Mouse (Mus musculus) neural tube, embryonic 11.5 days (tissue): ENCODE measurements around the gene Tnfaip1. TPM values are rescaled to one million over a fixed set of nuclear protein-coding genes. Genes with fewer than 3 reads are reported as not detected.

Source experiments
- ATAC-seq: fragments of 200-750 bp; cut with Nextera tagmentation; 2 replicates; pipeline ENCODE4 v1.8.0; 2017; ENCODE audit warnings: moderate number of reproducible peaks, mild to moderate bottlenecking, moderate TSS enrichment, moderate library complexity; ENCODE audit not compliant: insufficient read depth, low FRiP score, low TSS enrichment
- DNase-seq: peaks from one replicate; pipeline ENCODE4 v3.0.0-alpha.2; 2015; ENCODE audit warnings: low spot score
- H3K27ac ChIP-seq: fragments of 300-500 bp; sonication (generic); 2 replicates; pipeline ENCODE4 v1.5.1; 2014; ENCODE audit warnings: low read depth, mild to moderate bottlenecking, low read length
- H3K27me3 ChIP-seq: fragments of 300-500 bp; sonication (generic); 2 replicates; pipeline ENCODE4 v1.6.1; 2014; ENCODE audit warnings: mild to moderate bottlenecking, low read length, mixed read lengths; ENCODE audit not compliant: control insufficient read depth, insufficient read depth
- H3K36me3 ChIP-seq: fragments of 300-500 bp; sonication (generic); 2 replicates; pipeline ENCODE4 v1.6.1; 2014; ENCODE audit warnings: mild to moderate bottlenecking, low read length, moderate library complexity, mixed read lengths; ENCODE audit not compliant: control insufficient read depth, insufficient read depth
- H3K4me1 ChIP-seq: fragments of 300-500 bp; sonication (generic); 2 replicates; pipeline ENCODE4 v1.6.1; 2014; ENCODE audit warnings: low read length, mixed read lengths; ENCODE audit not compliant: control insufficient read depth, insufficient read depth
- H3K4me2 ChIP-seq: fragments of 300-500 bp; sonication (generic); 2 replicates; pipeline ENCODE4 v1.6.1; 2014; ENCODE audit warnings: low read depth, mild to moderate bottlenecking, moderate library complexity
- H3K4me3 ChIP-seq: fragments of 300-500 bp; sonication (generic); 2 replicates; pipeline ENCODE4 v1.5.1; 2014; ENCODE audit warnings: low read depth, low read length
- H3K9ac ChIP-seq: fragments of 300-500 bp; sonication (generic); 2 replicates; pipeline ENCODE4 v1.6.1; 2014; ENCODE audit warnings: mild to moderate bottlenecking, low read length
- H3K9me3 ChIP-seq: fragments of 300-500 bp; sonication (generic); 2 replicates; pipeline ENCODE4 v1.6.1; 2016; ENCODE audit warnings: low read length; ENCODE audit not compliant: control insufficient read depth
- WGBS: fragments of 180-500 bp; shearing (Covaris S2); extraction: QIAGEN DNeasy Blood & Tissue Kit; methylation state at CpG from one replicate; pipeline ENCODE4 v1.1.7; 2014; 5-methylcytosine and 5-hydroxymethylcytosine counted together
- polyA plus RNA-seq: library from polyadenylated mRNA; unstranded; fragments of >200 nt; fragmentation: Nextera tagmentation; extraction: Ambion mirVana; gene quantifications from 2 replicates; pipeline ENCODE4 v1.2.1, GENCODE M21; 2014

The Tnfaip1 gene
- polyA plus RNA-seq, 1 experiment from 2014 or later = 71.2 TPM

- ATAC-seq (no peak), DNase-seq (no peak)
- no peak overlapping the region for H3K27ac ChIP-seq
- WGBS = 58% methylated on average over 2 of the region's 2 CpGs
- H3K36me3 ChIP-seq = peaks cover 20% of the 10 kb centered on the region
- no peak overlapping the region for H3K4me2 ChIP-seq
- H3K9me3 ChIP-seq = no peaks in the 10 kb centered on the region
- no peak overlapping the region for H3K4me3 ChIP-seq
- no peaks in the 10 kb centered on the region for H3K27me3 ChIP-seq
- H3K4me1 ChIP-seq = peaks cover 14% of the 10 kb centered on the region
- no peak overlapping the region for H3K9ac ChIP-seq
These were observed 20.4 kb downstream of the Tnfaip1 start for GRCm38 (mm10) chr11:78515549-78516325.

- Histone ChIP-seq H3K4me3 (peak overlapping the region; percentile 67; the same call in 1 of the 2 replicates), H3K9me3 (no peaks in the 10 kb centered on the region), H3K27me3 (no peaks in the 10 kb centered on the region), H3K36me3 (peaks cover 17% of the 10 kb centered on the region), H3K4me2 (peak overlapping the region; percentile 76), H3K4me1 (peaks cover 14% of the 10 kb centered on the region), H3K27ac (no peak overlapping the region), H3K9ac (peak overlapping the region; percentile 96)
- whole genome bisulfite sequencing = 81% methylated on average over 3 of the region's 3 CpGs
- DNase-seq = no peak
- no peak for ATAC-seq
These were observed 22.9 kb downstream of the Tnfaip1 start for GRCm38 (mm10) chr11:78513106-78513790.

GRCm38 (mm10) chr11:78512025-78512957 lies 23.8 kb downstream of the Tnfaip1 start, which contains the start of the genes Tmem199 and Poldip2:
Gene Tmem199, minus strand, starts transcription at chr11:78512172.
Gene Poldip2, plus strand, starts transcription at chr11:78512193.
- Histone ChIP-seq H3K9me3 (no peaks in the 10 kb centered on the region), H3K36me3 (peaks cover 21% of the 10 kb centered on the region), H3K4me1 (peaks cover 14% of the 10 kb centered on the region), H3K4me2 (peak within 1 kb of the TSS; percentile 76), H3K27me3 (no peaks in the 10 kb centered on the region), H3K9ac (peak within 1 kb of the TSS; percentile 96), H3K27ac (peak within 1 kb of the TSS; percentile 69; the same call in 1 of the 2 replicates), H3K4me3 (peak within 1 kb of the TSS; percentile 67)
- ATAC-seq (peak; percentile 91), DNase-seq (peak; percentile 96)
- WGBS = under 1% methylated on average over 60 of the region's 67 CpGs

GRCm38 (mm10) chr11:78509148-78509547 lies 27.0 kb downstream of the Tnfaip1 start:
- no peak overlapping the region for H3K4me3 ChIP-seq
- peaks cover 14% of the 10 kb centered on the region for H3K4me1 ChIP-seq
- H3K27me3 ChIP-seq = no peaks in the 10 kb centered on the region
- ATAC-seq (no peak), DNase-seq (no peak)
- no peak overlapping the region for H3K9ac ChIP-seq
- 89% methylated on average over 5 of the region's 5 CpGs for WGBS
- H3K4me2 ChIP-seq = no peak overlapping the region
- peaks cover 9% of the 10 kb centered on the region; the same call in 1 of the 2 replicates for H3K36me3 ChIP-seq
- H3K27ac ChIP-seq = no peak overlapping the region
- H3K9me3 ChIP-seq = no peaks in the 10 kb centered on the region

GRCm38 (mm10) chr11:78505430-78505829 lies 30.7 kb downstream of the Tnfaip1 start:
- Histone ChIP-seq H3K4me3 (no peak overlapping the region), H3K27ac (no peak overlapping the region), H3K9me3 (no peaks in the 10 kb centered on the region), H3K27me3 (0 out of 2 replicates have a peak, but pooled peaks cover under 1% of the 10 kb centered on the region), H3K4me1 (no peaks in the 10 kb centered on the region), H3K4me2 (no peak overlapping the region), H3K36me3 (peaks cover 9% of the 10 kb centered on the region; the same call in 1 of the 2 replicates), H3K9ac (no peak overlapping the region)
- 84% methylated on average over 3 of the region's 3 CpGs for WGBS
- DNase-seq (no peak), ATAC-seq (no peak)

GRCm38 (mm10) chr11:78502909-78503650 lies 33.1 kb downstream of the Tnfaip1 start, which contains the start of gene Sebox:
Gene Sebox, plus strand, starts transcription at chr11:78503447.
- H3K4me2 ChIP-seq = no peak within 1 kb of the TSS
- H3K27me3 ChIP-seq = 0 out of 2 replicates have a peak, but pooled peaks cover 2% of the 10 kb centered on the region
- DNase-seq = no peak
- no peak within 1 kb of the TSS for H3K9ac ChIP-seq
- no peaks in the 10 kb centered on the region; the same call in 1 of the 2 replicates for H3K4me1 ChIP-seq
- H3K36me3 ChIP-seq = peaks cover 7% of the 10 kb centered on the region; the same call in 1 of the 2 replicates
- H3K4me3 ChIP-seq = no peak within 1 kb of the TSS
- H3K27ac ChIP-seq = no peak within 1 kb of the TSS
- 76% methylated on average over 7 of the region's 7 CpGs for WGBS
- H3K9me3 ChIP-seq = no peaks in the 10 kb centered on the region
- ATAC-seq = no peak

GRCm38 (mm10) chr11:78501529-78501928 lies 34.6 kb downstream of the Tnfaip1 start:
- no peaks in the 10 kb centered on the region for H3K9me3 ChIP-seq
- H3K36me3 ChIP-seq = peaks cover under 1% of the 10 kb centered on the region; the same call in 1 of the 2 replicates
- no peak overlapping the region for H3K4me2 ChIP-seq
- WGBS = 78% methylated on average over 20 of the region's 20 CpGs
- DNase-seq (no peak), ATAC-seq (no peak)
- no peak overlapping the region for H3K27ac ChIP-seq
- 0 out of 2 replicates have a peak, but pooled peaks cover 2% of the 10 kb centered on the region for H3K27me3 ChIP-seq
- H3K9ac ChIP-seq = no peak overlapping the region
- H3K4me3 ChIP-seq = no peak overlapping the region
- H3K4me1 ChIP-seq = peaks cover 4% of the 10 kb centered on the region; the same call in 1 of the 2 replicates
